Mouse (Mus musculus) natural killer cell, adult 2 months (primary cell): ENCODE measurements at regions not wholly inside any gene's neighbourhood (a gene's known extent, or its start where the extent isn't known, plus 50 kb on each side); places are given as distances from the start of the nearest gene placed in this dataset.

Experiments
- DNase-seq, 2 experiments: peaks; one replicate each; pipeline ENCODE4 v3.0.0; 2022; ENCODE audit warnings: low spot score in 2 of 2

DNA sequence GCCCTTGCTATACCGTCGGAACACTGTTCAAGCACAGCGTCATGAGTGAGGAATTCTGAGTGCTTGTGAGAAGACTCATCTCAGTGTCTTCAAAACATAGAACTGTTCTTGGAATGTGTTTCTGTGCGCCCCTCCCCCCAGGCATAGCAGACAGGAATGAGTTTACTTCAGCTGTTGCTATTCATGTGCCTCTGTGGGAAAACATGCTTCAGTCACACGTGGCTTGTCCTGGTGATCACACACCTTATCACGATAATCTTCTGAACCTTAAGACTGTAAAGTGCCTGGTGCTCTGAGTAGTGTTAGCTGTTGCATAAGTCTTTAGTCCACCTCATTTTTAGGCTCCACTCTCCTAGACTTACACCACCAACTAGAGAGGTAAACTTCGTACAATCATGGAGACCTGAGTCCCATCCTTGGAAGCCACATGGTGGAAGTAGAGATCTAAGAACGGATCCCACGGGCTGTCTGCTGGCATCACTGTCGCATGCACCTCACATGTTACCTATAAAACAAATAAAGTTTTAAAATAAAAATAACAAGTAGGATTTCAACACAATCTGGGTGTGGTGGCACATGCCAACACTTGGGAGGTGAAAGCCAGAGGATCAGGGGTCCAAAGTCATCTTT lies 1143.8 kb downstream of the 4930447A16Rik start:
- DNase-seq, result no peak

GRCm38 (mm10) chr15:38570144-38570543 lies 1144.8 kb downstream of the 4930447A16Rik start:
- no peak for DNase-seq

GRCm38 (mm10) chr15:38570735-38571134 lies 1145.4 kb downstream of the 4930447A16Rik start:
- DNase-seq, result no peak

GRCm38 (mm10) chr15:38572652-38573051 lies 1147.3 kb downstream of the 4930447A16Rik start:
- DNase-seq, result no peak

- DNase-seq, result no peak
Observed at GRCm38 (mm10) chr15:38574447-38574846, 1149.1 kb downstream of the 4930447A16Rik start.

DNA sequence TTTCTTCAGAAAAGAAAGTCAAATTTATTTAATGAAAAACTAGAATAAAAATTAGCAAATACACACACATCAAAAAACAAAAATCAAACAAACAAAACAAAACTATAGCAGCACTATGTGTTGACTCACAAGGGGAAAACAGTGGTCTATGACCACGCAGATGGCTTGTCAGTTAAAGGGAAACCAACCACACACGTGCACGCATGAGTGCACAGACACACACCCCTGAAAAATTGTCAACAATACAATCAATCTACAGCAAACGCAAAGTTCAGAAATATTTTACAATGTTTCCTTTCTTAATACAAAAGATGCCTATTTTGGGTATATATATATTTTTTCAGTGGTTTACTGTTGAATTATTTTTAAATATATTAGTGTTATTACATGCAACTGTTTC lies 1149.9 kb downstream of the 4930447A16Rik start:
- no peak for DNase-seq

- DNase-seq, result no peak
Observed at GRCm38 (mm10) chr15:38577691-38578090, 1152.3 kb downstream of the 4930447A16Rik start.

GRCm38 (mm10) chr15:38579481-38579880 lies 1154.1 kb downstream of the 4930447A16Rik start:
- no peak for DNase-seq

- no peak for DNase-seq
Observed at GRCm38 (mm10) chr15:38583500-38583899, 1158.1 kb downstream of the 4930447A16Rik start.

GRCm38 (mm10) chr15:38584425-38584824 lies 1159.1 kb downstream of the 4930447A16Rik start:
- no peak for DNase-seq

DNA sequence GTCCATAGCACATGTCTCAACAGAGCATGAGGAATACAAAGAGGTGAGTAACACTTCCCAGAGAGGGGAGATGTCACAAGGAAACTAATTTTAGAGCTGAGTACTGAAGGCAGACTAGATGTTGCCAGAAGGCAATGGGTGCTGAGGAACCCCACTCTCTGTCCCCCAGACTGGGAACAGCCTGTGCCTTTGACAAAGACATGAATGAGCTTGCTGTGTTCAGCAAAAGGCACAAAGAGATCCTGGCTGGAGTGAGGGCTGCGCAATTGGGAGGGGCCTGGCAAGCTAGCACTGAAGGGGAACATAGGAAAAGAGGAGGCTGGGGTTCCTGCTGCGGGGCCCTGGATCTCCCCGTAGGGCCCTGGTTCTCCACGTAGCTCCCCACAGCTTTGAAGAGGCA lies 1160.3 kb downstream of the 4930447A16Rik start:
- no peak for DNase-seq

GRCm38 (mm10) chr15:38586594-38586993 lies 1161.2 kb downstream of the 4930447A16Rik start:
- DNase-seq, result no peak

DNA sequence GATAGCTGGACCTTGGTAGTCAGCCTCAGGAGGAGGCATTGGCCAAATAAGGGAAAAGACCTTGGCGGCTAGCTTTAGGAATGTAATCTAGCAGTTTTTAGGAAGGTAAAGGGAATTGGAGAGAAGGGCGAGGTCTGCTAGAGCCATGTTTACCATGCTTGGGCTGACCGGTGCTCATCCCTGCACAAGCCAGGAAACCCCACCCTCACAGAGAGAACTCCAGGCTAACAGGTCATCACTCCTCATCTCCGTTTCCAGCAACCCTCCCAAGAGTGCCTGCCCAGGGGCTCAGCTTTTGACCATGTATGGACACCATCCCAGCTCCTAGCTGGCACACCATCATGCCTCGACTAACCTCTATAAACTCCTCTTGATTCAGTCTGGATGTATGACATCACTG lies 1162.9 kb downstream of the 4930447A16Rik start:
- DNase-seq, result no peak

DNA sequence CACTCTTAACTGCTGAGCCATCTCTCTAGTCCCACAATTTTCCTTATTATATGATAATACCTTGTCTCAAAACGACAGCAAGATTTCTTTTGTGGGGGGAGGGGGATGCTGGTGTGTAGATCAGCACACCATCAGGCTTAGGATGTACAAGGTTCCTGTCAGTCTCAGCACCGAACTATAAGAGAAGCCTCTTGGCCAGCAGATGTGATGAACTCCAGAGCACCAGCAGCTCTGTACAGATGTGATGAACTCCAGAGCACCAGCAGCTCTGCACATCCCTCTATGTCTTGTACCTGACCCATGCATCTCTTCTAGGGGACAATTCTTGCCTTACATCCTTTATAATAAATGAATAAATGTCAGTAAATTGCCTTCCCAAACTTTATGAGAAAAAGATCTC lies 1163.7 kb downstream of the 4930447A16Rik start:
- no peak for DNase-seq

DNA sequence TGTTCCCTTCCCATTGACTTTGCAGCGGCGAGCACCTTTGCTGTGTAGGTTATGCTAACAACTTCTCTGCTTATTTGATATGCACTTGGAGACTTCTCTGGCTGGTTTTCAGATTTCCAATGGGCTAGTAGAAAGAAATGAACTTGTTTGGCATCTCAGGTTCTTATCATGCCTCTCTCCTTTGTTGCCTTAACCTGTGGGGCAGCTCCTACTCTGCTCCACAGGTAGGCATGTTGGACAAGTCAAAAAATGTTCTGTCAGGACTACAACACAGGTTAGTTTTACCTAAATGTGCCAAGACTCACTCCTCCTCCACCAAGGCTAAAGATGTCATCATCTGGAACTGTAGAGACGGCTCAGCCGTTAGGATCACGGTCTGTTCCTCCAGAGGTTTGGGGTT lies 1164.3 kb downstream of the 4930447A16Rik start:
- no peak for DNase-seq

DNA sequence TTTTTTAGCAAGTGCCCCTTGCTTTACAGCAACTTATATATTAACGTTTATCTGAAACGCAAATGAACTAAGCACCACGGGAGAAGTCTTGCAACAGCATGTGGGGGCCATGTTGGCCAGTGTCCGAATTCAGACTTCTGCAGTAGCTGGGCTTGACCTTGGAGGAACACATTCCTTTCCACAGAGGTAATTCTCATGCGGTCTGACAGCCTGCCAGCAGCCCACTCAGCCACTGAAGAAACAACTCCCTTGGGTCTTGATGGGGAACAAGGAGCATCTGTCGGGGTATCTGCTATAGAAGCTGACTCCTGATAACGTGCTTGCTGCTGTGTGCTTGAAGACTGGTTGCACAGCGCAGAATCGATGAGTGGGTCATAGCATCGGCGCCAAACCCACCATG lies 1168.7 kb downstream of the 4930447A16Rik start:
- no peak for DNase-seq

DNA sequence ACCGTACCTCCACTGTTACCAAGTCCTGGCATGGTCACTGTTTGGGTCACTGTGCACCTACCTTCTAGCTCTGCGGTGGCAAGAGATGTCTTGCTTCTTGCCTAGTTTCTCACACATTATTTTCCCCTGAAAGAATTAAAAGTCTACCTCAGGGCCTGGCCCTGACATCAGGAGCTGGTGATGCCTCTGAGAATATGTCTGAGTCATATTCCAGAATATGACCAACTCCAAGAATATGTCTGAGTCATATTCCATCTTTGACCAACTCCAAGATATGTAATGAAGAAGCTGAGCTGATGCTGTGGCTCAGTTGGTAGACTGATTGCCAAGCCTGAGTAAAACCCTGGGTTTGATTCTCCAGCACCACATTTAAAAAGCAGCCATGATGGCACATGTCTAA lies 1169.4 kb downstream of the 4930447A16Rik start:
- no peak for DNase-seq

DNA sequence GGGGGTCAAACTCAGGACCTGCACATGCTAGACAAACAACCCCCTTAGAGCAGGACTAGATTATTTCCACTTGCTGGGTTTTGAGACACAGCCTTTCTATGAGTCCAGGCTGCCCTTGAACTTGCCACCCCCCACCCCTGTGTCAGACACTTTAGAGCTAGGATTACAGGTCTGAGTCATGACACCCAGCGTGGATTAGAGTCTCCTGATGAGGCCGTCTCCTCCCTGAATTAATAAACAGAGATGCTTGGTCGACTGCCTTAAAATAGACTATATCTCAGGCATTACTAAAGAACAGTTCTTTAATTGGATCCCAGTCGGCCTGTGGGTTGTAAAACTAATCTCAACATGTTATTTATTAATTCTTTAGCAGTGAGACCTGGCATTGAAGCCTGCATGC lies 1170.5 kb downstream of the 4930447A16Rik start:
- no peak for DNase-seq

- no peak for DNase-seq
Observed at GRCm38 (mm10) chr15:38597458-38597857, 1172.1 kb downstream of the 4930447A16Rik start.

DNA sequence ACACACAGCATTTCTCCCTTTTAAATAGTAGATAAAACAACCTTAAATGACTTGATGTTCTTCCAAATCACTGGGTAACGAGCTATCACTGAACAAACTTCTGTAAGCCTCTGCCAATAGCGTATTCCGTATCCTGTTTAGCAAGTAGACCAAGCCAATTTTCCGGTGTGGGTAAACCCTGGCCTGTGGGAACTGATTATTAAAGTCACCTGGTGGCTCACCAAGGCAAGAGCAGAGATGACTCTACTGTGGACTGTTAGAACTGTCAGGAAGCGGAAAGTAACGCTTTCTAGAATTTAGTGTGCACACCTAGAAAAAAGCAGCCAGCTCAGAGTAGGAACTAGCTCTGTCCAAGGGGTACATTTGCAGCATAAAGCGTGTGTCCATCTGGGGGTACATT lies 1176.1 kb downstream of the 4930447A16Rik start:
- DNase-seq, result peak; percentile 44 to 46

DNA sequence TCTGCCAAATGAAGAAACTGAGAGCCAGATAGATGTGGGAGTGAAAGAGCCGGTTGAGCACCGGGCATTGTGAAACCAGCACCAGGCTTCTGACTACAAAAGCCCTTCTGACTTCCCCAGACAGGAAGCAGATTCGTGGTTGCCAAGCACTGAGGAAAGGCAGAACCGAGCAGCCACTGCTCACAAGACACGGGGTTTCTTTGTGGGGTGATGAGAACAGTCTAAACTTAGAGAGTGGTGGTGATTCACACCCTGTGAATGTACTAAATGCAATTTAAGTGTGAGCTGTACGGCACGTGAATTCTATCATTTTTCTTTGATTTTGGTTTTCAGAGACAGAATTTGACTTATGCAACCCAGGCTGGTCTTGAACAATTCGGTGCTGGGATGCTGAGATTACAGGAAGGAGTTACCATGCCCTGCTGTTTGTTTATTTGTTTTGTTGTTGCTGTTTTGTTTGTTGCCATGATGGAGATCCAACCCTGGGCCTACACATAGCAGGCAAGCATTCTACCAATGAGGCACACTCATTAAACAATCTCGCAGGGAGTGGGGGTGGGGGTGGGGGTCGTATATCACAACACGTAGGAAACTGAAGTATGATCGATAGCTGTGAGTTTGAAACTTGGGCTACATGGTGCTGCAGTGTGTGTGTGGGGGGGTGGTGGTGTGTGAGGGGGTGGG lies 1177.0 kb downstream of the 4930447A16Rik start:
- DNase-seq, result peak; percentile 71 to 78

DNA sequence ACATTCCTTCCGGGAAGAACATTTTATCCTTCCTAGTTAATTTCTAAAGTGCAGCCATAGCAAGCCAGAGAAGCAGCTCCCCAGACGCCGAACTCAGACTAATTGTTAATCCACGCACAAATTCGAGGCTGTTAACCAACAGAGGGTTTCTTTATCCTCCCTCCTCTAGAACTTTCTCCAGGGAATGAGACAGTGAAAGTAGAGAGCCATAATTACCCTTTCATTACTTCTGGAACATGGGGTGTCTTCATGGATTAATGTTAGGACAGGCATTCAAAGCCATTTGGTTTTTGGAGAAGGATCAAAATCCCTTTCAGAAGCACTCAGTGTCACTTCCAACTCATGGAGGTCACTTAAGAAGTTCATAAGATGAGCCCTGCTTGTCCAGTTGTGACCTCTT lies 1178.6 kb downstream of the 4930447A16Rik start:
- DNase-seq, result no peak

GRCm38 (mm10) chr15:38607368-38607767 lies 1182.0 kb downstream of the 4930447A16Rik start:
- peak; percentile 9 to 53 for DNase-seq
